Mouse (Mus musculus): ENCODE data around the gene Cfap100. TPM values are rescaled to one million over a fixed set of nuclear protein-coding genes. Genes with fewer than 3 reads are reported as not detected.

The Cfap100 gene
- 0.23 and 0.61 TPM in 2 replicates for polyA plus RNA-seq (2015; fragmentation: Nextera tagmentation; extraction: Ambion mirVana)

DNA sequence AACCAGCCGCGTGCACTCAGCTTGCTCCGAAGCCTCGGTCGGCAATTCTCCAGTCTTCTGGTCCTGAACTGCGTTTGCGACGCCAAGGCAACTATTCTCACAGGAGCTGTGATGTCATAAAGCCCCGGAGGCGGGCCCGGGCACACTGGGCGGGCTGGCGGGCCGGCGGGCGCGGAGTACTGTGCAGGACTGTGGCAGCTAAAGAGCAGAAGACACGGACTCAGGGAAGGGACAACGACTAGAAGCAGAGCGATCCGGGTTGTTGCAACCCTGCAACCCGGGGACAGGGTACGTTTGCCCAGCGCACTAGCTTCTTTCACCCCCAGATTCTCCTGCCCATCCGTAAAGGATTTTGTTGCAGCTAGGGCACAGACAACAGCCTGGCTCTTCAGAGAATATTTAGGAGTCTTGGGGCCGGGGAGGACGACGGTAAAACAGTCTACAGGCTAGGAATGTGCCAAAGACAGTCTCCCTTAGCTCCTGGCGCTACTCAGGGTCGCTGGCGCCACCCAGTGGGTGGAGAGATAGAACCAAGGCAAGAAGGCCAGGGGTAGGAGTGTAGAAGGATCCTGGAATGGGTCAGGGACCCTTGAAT is at the start of gene Cfap100:
TSS of gene Cfap100 (minus strand) at position 418 of the 595 bp plus-strand sequence.
- H3K36me3 ChIP-seq, result no peaks in the 10 kb centered on the region
- peak within 1 kb of the TSS; percentile 75 for H3K4me2 ChIP-seq (replicated peaks)
- peaks cover 4% of the 10 kb centered on the region; the same call in 1 of the 2 replicates for H3K4me1 ChIP-seq (replicated peaks)
- peak within 1 kb of the TSS; percentile 30 for H3K4me3 ChIP-seq (replicated peaks)
- peak; percentile 91 for ATAC-seq
- WGBS, result under 1% methylated on average over 31 of the region's 31 CpGs
- no peak within 1 kb of the TSS for H3K27ac ChIP-seq
- H3K27me3 ChIP-seq (replicated peaks), result peaks cover 7% of the 10 kb centered on the region; the same call in 1 of the 2 replicates
- H3K9me3 ChIP-seq, result no peaks in the 10 kb centered on the region
- peak within 1 kb of the TSS; percentile 43 for H3K9ac ChIP-seq

DNA sequence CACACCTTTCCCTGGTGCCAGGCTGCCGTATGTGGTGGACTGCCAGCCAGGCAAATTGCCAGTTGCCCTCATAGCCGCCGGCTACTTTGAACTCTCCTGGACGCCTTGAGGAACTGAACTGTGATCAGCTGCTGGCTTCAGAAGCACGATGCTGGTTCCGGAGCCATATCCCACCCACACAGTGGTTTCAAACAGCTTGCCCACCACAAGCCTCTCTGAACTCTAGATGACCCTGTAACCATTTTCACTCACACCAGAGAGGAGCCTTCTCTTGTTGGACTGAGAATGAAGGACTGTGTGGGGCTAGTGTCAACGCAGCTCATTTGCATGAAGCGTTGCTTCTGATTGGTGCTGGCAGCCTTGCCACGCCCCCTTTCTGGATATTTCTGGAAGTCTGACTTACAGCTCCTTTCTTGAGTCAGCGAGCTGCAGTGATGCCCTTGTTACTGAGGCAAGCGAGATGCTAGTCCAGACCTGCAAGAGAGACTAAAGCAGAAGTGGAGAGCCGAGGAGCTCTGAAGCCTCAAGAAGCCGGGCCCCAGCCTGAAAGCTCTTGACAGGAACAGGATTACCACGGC is 48.4 kb upstream of the Cfap100 start:
- Histone ChIP-seq H3K36me3 (no peaks in the 10 kb centered on the region), H3K9ac (no peak overlapping the region), H3K4me2 (replicated peaks) (no peak overlapping the region), H3K27me3 (replicated peaks) (no peaks in the 10 kb centered on the region), H3K9me3 (no peaks in the 10 kb centered on the region), H3K4me3 (replicated peaks) (no peak overlapping the region), H3K27ac (no peak overlapping the region), H3K4me1 (replicated peaks) (0 out of 2 replicates have a peak, but pooled peaks cover 2% of the 10 kb centered on the region)
- 59% methylated on average over 14 of the region's 14 CpGs for WGBS
- peak; percentile 49; the same call in 1 of the 2 replicates for ATAC-seq

DNA sequence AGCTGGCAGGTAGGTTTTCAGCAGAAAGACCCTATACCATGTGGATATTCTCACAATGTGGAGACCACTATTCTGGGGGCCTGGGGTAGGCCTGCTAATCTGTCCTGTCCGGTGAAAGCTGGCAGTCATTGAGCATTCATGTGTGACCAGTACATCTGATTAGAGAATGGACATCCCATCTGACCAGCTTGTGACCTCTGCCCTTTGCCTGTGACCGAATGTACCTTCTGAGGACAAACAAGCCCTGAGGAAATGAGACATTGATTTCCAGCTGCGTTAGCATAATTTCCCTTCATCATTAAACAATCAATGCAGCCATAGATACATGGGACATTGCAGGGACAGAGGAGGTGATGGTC is 47.2 kb upstream of the Cfap100 start:
- Histone ChIP-seq H3K4me2 (replicated peaks) (no peak overlapping the region), H3K9me3 (no peaks in the 10 kb centered on the region), H3K9ac (no peak overlapping the region), H3K4me3 (replicated peaks) (no peak overlapping the region), H3K36me3 (no peaks in the 10 kb centered on the region), H3K27me3 (replicated peaks) (no peaks in the 10 kb centered on the region), H3K4me1 (replicated peaks) (0 out of 2 replicates have a peak, but pooled peaks cover 2% of the 10 kb centered on the region), H3K27ac (no peak overlapping the region)
- no peak for ATAC-seq
- WGBS, result 75% methylated on average over 3 of the region's 3 CpGs

DNA sequence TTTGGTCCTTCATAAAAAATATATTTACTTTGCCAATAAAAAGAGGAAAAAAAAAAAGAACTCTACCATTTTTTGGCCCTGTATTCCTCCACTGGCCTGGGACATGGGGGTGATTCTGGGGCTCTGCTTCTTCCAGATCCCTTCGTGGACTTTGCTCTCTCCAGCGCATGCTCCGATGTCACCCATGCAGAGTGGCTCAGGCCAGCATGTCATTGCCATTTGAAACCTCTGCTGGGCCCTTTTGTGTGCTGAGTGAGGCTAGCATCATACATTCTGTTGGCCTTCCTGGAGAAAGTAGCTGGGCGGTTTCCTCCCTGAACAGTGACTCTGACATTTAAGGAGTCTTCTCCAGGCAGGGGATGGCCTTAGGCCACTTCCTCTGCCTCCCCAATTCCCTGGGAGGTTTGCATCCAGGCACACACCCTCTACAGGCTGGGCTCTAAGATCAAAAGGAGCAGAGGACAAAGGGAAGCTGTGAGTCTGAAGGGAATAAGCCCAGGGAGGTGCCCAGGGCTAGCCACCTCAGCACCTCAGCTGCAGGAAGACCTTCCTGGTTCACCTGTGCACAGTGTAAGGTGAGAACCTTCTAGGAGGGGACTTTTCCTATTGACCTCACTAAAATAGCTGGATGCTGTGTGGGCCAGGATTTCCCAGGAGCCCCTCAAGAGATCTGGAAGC is 46.7 kb upstream of the Cfap100 start:
- 0 out of 2 replicates have a peak, but pooled peaks cover 2% of the 10 kb centered on the region for H3K4me1 ChIP-seq (replicated peaks)
- 70% methylated on average over 4 of the region's 4 CpGs for WGBS
- H3K4me3 ChIP-seq (replicated peaks), result no peak overlapping the region
- ATAC-seq, result no peak
- no peak overlapping the region for H3K4me2 ChIP-seq (replicated peaks)
- no peaks in the 10 kb centered on the region for H3K9me3 ChIP-seq
- H3K27me3 ChIP-seq (replicated peaks), result no peaks in the 10 kb centered on the region
- no peak overlapping the region for H3K9ac ChIP-seq
- no peaks in the 10 kb centered on the region for H3K36me3 ChIP-seq
- H3K27ac ChIP-seq, result no peak overlapping the region

DNA sequence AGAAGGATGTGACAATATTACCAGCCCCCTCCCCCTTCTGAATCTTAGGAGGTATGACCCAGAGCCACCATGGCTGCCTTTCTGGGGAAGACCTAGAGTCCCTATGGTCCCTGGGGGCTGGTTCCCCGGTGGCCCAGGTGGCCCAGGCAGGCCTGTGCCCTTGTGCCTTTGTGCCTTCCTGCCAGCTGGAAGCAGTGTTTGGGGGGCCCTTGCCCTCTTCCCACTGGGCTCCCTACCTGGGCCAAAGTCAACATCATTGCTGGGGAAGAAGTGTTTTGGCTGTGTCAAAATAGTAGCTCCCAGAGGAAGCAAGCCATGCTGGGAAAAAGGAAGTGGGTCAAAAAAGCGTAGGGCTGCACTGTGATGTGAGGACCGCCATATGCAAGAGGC is 45.8 kb upstream of the Cfap100 start:
- H3K4me1 ChIP-seq (replicated peaks), result 0 out of 2 replicates have a peak, but pooled peaks cover 2% of the 10 kb centered on the region
- H3K9me3 ChIP-seq, result no peaks in the 10 kb centered on the region
- no peak overlapping the region for H3K4me2 ChIP-seq (replicated peaks)
- ATAC-seq, result no peak
- H3K36me3 ChIP-seq, result no peaks in the 10 kb centered on the region
- no peak overlapping the region for H3K9ac ChIP-seq
- 88% methylated on average over 3 of the region's 3 CpGs for WGBS
- H3K4me3 ChIP-seq (replicated peaks), result no peak overlapping the region
- no peaks in the 10 kb centered on the region for H3K27me3 ChIP-seq (replicated peaks)
- H3K27ac ChIP-seq, result no peak overlapping the region

DNA sequence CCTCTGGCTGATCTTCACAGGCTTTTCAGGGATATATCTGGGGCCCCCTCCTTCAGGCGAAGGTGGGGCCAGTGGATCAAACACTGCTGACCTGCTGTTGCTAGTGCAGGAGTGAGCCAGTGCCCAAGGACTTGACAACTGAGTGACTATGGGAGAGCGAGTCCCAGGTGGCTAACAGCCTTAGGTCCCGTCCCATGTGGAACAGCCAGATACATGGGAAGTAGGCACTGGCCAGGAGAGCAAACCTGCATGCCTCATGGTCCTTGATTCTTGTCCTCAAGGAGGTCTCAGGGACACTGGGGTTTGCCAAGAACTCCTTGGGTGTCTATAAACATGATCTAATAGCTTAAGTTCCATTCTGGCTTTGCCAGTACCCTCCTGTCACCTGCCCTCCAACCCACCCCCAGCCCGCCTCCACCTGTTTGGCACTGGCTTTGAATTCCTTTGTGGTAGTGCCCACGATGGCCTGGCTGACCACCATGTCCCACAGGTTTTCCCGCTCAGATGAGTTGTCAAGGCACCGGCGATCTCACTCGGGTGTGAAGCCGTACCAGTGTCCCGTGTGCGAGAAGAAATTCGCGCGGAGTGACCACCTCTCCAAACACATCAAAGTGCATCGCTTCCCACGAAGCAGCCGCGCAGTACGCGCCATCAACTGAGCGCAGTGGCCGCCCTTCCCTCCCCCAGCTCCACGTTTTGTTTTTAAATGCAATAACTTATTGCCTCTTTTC is 45.2 kb upstream of the Cfap100 start:
- Histone ChIP-seq H3K9me3 (no peaks in the 10 kb centered on the region), H3K27me3 (replicated peaks) (no peaks in the 10 kb centered on the region), H3K4me3 (replicated peaks) (no peak overlapping the region), H3K4me1 (replicated peaks) (0 out of 2 replicates have a peak, but pooled peaks cover 2% of the 10 kb centered on the region), H3K4me2 (replicated peaks) (no peak overlapping the region), H3K9ac (no peak overlapping the region), H3K36me3 (no peaks in the 10 kb centered on the region), H3K27ac (no peak overlapping the region)
- WGBS, result 94% methylated on average over 24 of the region's 24 CpGs
- ATAC-seq, result no peak

DNA sequence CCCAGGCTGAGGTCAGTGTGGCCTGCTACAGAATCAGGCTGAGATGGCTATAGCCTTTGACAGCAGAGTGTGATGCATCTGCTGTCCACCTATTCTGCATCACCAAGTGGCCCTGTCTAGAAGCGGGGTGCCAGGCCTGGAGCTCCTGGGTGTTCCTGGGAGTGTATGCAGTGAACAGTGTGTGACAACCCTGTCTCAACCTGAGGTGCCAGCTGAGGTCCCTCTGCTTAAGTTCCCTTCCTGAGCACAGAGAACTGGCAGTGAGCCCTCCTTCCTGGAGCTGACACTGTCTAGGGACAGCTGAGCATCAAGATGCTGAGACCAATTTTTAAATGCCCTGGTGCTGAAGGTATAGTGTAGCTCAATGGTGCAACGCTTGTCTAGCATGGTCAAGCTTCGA is 44.1 kb upstream of the Cfap100 start:
- ATAC-seq, result no peak
- WGBS, result 92% methylated on average over 3 of the region's 3 CpGs

DNA sequence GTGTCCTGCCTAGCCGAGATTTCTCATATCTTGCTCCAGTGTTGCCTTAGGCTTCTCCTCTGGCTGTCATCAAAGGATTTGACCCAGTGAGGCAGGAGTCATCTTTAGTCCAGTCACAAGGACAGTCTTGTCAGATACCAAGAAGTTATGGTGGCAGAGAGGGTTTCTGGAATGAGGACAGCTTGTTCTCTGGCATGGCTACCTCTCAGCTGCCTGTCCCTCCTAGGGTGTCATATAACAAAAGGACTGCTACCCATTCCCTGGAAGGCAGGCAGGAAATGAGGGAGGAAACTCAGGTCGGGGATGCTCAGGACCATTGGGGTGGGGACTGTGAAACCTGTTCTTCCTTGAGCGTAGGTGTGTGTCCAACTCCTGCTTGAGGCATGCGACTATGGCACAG is 43.5 kb upstream of the Cfap100 start:
- 68% methylated on average over 4 of the region's 4 CpGs for WGBS
- no peak for ATAC-seq

More for the DNA sequence above, 44.1 kb upstream of the Cfap100 start:
- H3K4me1 ChIP-seq (replicated peaks), result 0 out of 2 replicates have a peak, but pooled peaks cover 2% of the 10 kb centered on the region
- no peak overlapping the region for H3K4me2 ChIP-seq (replicated peaks)
- no peaks in the 10 kb centered on the region for H3K27me3 ChIP-seq (replicated peaks)
- no peaks in the 10 kb centered on the region for H3K9me3 ChIP-seq
- H3K36me3 ChIP-seq, result no peaks in the 10 kb centered on the region
- no peak overlapping the region for H3K27ac ChIP-seq
- H3K4me3 ChIP-seq (replicated peaks), result no peak overlapping the region
- no peak overlapping the region for H3K9ac ChIP-seq

DNA sequence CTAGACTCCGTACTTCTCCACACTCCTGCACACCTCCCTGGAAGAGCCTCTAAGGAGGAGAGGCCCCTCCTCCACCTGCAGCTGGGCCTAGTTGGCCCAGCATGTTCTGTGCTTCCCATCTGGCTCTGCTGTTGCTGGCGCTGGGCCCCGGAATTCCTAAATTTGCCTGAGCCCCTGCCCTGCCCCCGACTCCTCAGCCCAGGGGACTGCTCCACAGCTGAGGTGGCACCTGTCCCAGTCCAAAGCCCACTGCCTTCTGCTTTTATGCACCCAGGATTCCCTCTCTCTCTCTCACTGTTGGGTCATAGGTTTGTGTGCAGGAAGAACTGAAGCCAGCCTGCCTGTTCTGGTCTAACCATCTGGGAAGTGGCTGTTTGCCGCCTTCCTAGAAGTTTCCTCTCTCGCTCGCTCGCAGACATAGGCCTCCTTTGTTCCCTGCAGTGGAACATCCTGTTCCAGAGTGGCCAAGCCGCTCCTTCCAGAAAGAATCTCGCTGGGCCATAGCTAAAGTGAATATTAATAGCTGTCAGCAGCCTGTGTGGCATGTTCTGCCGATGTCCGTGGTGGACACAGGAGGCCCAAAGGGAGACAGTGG is 42.4 kb upstream of the Cfap100 start:
- no peak for ATAC-seq
- Histone ChIP-seq H3K27ac (0 out of 2 replicates have a peak overlapping the region, but pooled peaks have one; percentile 1), H3K4me2 (replicated peaks) (no peak overlapping the region), H3K27me3 (replicated peaks) (no peaks in the 10 kb centered on the region), H3K9ac (no peak overlapping the region), H3K4me1 (replicated peaks) (no peaks in the 10 kb centered on the region), H3K9me3 (no peaks in the 10 kb centered on the region), H3K4me3 (replicated peaks) (no peak overlapping the region), H3K36me3 (no peaks in the 10 kb centered on the region)
- 61% methylated on average over 12 of the region's 12 CpGs for WGBS

More for the DNA sequence above, 43.5 kb upstream of the Cfap100 start:
- Histone ChIP-seq H3K4me1 (replicated peaks) (0 out of 2 replicates have a peak, but pooled peaks cover 2% of the 10 kb centered on the region), H3K36me3 (no peaks in the 10 kb centered on the region), H3K4me3 (replicated peaks) (no peak overlapping the region), H3K9me3 (no peaks in the 10 kb centered on the region), H3K27ac (no peak overlapping the region), H3K9ac (no peak overlapping the region), H3K4me2 (replicated peaks) (no peak overlapping the region), H3K27me3 (replicated peaks) (no peaks in the 10 kb centered on the region)

DNA sequence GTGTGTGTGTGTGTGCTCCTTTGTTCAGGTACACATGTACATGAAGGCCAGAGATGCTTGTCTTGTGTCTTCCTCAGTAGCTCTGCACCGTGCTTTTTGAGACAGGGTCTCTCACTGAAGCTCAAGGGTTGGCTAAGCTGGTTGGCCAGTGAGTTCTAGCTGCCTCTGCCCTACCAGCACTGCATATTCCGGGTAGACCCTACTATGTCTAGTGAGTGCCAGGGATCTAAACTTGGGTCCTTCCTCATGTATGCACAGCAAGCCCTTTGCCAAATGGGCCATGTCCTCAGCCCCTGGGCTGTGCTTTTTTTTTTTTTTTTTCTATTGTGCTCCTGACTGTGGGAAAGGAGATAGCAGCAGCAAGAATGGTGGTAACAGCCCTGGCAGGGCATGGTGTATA is 41.7 kb upstream of the Cfap100 start:
- Histone ChIP-seq H3K4me3 (replicated peaks) (no peak overlapping the region), H3K9me3 (no peaks in the 10 kb centered on the region), H3K4me1 (replicated peaks) (no peaks in the 10 kb centered on the region), H3K4me2 (replicated peaks) (no peak overlapping the region), H3K36me3 (no peaks in the 10 kb centered on the region), H3K27ac (no peak overlapping the region), H3K27me3 (replicated peaks) (no peaks in the 10 kb centered on the region), H3K9ac (no peak overlapping the region)
- no peak for ATAC-seq
- 89% methylated on average over 2 of the region's 2 CpGs for WGBS

DNA sequence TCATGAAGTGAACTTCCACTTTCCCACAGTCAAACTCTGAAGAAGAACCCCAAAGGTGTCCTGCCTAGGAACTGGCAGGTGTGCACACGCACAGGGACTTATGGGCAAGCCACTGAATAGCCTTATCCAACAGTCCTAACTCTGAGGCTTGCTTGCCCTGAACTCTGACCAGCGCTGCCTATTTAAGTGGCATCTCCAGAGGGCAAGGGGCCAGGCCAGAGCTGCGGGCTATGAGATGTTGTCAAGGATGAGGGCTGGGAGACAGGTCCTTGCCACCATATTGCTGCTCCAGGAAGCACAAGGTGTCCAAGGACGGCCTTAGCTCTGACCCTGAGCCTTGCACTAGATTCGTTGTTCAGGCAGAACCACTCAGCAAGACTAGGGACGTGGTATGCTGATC is 40.4 kb upstream of the Cfap100 start:
- Histone ChIP-seq H3K27me3 (replicated peaks) (no peaks in the 10 kb centered on the region), H3K4me1 (replicated peaks) (no peaks in the 10 kb centered on the region), H3K4me3 (replicated peaks) (no peak overlapping the region), H3K9me3 (no peaks in the 10 kb centered on the region), H3K27ac (no peak overlapping the region), H3K4me2 (replicated peaks) (no peak overlapping the region), H3K36me3 (no peaks in the 10 kb centered on the region), H3K9ac (no peak overlapping the region)
- 86% methylated on average over 6 of the region's 6 CpGs for WGBS
- no peak for ATAC-seq

DNA sequence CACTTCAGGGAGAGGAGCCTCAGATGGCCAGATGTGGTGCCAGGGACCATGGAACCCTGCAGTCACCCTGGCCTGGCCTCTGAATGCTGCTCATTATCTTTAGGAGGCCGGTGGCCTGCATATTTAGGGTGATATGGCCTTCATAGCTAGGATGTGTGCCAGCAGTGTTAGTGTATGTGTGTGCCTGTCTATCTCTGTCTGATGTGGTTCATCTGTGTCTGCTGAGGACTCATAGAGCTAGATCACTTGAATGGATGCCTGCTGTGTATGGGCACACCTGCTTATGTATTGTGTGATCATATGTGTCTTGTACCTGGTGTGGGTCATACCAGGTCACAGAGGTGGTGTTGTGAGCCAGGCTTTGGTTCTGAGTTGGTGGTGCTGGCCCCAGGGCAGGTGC is 39.6 kb upstream of the Cfap100 start:
- 73% methylated on average over 1 of the region's 1 CpGs for WGBS
- no peak overlapping the region for H3K27ac ChIP-seq
- no peak for ATAC-seq
- H3K4me2 ChIP-seq (replicated peaks), result no peak overlapping the region
- no peaks in the 10 kb centered on the region for H3K36me3 ChIP-seq
- no peaks in the 10 kb centered on the region for H3K9me3 ChIP-seq
- no peaks in the 10 kb centered on the region for H3K27me3 ChIP-seq (replicated peaks)
- no peak overlapping the region for H3K4me3 ChIP-seq (replicated peaks)
- no peak overlapping the region for H3K9ac ChIP-seq
- peaks cover 6% of the 10 kb centered on the region; the same call in 1 of the 2 replicates for H3K4me1 ChIP-seq (replicated peaks)
